Mouse (Mus musculus): ENCODE measurements around the gene Cox7b.
"Not testable (repeated sequence)": the region's sequence is repeated elsewhere in the genome, so short reads cannot be mapped to it uniquely, and the experiment has no call there.

The Cox7b gene

DNA sequence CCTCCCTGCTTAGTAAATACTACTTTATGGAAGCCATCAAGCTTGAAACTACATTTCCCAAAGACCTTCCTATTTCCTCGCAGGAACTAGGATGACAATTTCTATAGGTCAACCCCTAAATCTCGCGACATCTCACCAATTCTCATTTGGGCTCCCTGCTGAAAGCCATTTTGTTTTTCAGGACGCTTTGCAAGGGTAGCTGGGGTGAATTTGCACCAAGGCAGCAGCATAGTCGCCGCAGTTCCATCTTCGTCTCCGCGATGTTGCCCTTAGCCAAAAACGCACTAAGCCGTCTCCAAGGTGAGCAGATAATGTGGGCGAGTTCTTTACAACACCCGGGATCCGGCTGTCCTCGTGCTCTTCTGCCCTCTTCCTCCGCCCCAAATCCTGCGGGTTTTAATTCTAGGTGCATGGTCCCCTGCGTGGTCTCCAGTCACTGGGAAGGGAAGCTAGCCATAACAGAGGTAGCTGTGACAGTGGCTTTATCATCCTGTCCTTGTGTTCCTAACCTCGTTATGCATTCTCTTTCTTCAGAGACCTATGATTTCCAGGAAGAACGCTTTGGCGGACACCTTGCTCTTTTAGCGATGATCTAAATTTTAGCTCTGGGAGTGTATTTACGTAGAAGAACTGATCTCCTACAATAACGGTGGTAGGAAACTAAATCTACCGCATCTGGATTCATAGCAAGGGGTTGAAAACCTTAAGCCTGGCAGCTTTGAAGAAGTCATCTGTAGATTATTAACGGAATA lies at the start of gene Cox7b:
Gene Cox7b, plus strand, starts transcription at position 130 of the 752 bp plus-strand sequence.
- peak; percentile 68 for DNase-seq (ENCODE audit: low read depth)

DNA sequence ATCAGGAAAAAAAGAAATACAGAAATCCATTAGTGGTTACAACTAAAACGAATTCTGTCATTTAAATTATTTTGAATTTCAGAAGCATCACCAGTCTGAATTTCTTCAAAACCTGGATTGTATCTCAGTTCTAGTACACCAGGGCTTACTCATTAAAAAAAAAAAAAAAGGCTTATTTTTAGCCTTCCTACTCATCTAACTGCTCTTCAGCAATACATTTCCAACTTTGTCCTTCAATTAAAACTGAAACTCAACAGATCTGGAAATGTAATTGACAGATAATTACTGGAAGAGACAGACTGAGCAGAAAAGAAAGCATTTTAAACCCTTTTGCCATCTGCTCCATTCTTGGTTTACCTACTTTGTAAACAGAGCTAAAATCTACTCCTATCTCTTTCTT lies 13.9 kb upstream of the Cox7b start:
- no peak for DNase-seq (ENCODE audit: low read depth)

DNA sequence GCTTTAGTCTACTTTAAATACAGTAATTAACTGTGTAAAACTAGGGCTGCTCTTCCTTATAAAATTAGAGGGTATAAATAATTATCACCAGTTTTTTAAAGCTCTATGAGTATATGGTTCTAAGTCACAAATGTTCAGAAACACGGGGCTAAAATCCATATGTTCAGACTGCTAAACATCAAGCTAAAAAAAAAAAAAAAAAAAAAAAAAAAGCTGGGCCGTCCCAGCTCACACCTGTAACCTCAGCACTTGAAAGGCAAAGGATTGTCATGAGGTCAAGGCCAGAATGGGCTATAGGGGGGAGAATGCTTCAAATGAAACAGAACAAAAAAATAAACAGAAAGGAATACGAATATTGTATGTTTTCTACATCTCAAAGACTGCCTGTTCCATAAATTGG lies 4.7 kb upstream of the Cox7b start:
- no peak for DNase-seq (ENCODE audit: low read depth)

DNA sequence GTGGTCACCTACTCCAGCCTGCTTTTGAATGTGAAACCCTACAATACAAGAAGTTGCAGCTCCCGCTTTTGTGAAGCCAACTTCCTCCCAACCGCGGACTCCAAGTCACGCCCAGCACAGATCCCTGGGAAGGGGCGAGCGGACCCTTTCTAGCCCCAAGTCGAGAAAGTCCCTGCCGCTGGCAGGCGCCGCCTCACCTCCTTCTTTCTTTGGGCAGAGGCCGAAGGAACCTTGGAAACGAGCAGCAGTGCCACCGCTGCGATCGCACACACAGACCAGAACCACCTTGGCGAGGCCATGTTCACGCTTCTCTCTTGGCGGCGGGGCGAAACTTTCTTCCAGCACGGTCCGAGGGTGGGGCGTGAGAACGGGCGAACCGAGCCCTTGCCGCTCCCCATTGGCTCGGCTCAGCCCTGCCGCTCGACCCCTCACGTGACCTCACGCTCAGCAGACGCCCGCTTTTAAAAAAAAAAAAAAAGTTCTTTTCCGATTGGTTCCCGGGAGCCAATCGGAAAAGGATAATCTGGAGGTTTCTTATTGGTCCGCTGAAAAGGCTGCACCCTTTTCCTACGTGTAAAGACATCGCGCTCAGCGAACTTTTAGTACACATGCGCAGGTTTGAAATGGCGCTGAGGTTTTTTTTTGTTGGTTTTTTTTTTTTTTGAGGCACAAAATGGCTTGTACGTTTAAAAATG lies 3.9 kb upstream of the Cox7b start, which contains the start of gene Magt1:
Gene Magt1, minus strand, starts transcription at position 442 of the 695 bp plus-strand sequence.
- peak; percentile 72 for DNase-seq (ENCODE audit: low read depth)

DNA sequence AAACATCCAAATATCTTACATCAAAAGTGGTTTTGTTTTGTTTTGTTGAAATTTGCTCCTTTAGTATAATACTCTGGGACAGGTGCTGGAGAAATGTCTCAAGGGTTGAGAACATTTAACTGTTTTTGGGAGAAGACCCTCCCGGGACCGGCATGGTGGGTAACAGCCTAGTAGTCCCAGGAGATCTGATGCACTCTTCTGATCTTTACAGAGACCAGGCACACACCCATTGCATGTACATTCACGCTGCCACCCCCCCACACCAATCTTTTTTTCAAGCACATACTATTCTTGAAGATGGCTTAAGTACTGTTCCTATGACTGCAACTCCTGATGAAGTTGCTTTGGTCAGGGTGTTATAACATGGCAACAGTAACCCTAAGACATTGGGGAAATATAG lies 2.9 kb upstream of the Cox7b start:
- no peak for DNase-seq (ENCODE audit: low read depth)

DNA sequence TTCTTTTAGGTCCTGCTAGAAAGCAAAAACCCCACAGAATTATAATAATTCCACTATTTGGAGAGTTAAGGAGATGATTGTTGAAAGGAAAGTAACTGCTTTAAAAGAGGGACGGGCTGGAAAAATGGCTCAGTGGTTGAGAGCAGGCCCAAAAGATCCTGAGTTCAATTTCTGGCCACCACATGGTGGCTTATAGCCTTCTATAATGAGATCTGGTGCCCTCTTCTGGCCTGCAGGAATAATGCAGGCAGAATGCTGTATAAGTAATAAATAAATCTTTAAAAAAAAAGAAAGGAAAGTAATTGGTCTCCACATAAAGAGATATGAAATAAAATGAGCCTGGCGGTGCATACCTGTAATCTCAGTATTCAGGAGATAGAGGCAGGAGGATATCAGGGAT lies 2.3 kb upstream of the Cox7b start:
- DNase-seq (ENCODE audit: low read depth), result no peak

DNA sequence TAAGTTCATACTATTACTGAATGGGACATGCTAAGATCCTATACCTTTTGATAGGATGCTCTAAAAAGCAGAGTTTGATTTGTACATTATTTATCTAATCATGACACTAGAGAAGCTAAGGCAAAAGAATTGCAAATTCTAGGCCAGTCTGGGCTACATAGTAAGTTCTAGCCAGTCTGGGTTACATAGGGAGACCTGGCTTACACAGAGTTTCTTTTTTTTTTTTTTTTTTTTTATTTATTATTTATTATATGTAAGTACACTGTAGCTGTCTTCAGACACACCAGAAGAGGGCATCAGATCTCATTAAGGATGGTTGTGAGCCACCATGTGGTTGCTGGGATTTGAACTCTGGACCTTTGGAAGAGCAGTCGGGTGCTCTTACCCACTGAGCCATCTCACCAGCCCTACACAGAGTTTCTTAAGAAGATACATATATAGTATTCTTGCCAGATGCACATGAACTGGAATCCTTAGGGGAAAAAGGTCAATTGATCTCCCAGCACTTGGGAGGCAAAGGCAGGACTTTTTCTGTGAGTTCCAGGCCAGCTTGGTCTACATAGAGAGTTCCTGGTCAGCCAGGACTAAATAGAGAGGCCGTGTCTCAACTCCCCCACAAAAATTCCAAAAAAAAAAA lies 641 bp upstream of the Cox7b start:
- not testable (repeated sequence) for DNase-seq (ENCODE audit: low read depth)

DNA sequence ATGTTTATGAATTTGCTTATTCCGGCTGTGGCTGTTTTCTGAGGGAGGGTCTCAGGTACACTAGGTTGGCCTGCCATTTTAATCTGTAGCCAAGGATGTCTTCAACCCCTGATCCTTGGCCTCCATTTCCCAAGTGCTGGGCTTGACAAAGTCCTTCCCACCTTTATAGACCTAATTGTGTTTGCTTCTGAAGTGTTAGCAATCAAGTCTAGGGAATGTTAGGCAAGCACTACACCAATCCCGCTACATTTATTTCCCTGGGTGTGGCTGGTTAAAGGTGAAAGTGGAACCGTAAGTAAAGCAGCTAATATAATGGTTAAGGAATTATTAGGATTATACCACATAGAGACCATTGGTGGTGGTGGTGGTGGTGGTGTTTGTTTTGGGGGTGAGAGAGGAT lies 1.6 kb downstream of the Cox7b start:
- DNase-seq (ENCODE audit: low read depth), result no peak

DNA sequence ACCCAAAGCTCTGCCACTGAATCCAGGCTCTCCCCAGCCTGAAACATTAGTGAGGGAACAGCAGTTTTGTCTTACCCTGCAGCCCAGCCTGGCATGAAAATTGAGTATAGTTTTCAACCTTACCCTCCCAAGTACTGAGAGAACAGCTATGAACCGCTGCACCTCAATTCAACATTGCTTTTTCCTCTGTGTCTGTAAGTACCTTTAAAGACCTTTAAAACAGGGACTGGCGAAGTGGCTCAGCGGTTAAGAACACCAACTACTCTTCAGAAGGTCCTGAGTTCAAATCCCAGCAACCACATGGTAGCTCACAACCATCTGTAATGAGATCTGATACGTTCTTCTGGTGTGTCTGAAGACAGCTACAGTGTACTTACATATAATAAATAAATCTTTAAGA lies 2.0 kb downstream of the Cox7b start:
- no peak for DNase-seq (ENCODE audit: low read depth)

DNA sequence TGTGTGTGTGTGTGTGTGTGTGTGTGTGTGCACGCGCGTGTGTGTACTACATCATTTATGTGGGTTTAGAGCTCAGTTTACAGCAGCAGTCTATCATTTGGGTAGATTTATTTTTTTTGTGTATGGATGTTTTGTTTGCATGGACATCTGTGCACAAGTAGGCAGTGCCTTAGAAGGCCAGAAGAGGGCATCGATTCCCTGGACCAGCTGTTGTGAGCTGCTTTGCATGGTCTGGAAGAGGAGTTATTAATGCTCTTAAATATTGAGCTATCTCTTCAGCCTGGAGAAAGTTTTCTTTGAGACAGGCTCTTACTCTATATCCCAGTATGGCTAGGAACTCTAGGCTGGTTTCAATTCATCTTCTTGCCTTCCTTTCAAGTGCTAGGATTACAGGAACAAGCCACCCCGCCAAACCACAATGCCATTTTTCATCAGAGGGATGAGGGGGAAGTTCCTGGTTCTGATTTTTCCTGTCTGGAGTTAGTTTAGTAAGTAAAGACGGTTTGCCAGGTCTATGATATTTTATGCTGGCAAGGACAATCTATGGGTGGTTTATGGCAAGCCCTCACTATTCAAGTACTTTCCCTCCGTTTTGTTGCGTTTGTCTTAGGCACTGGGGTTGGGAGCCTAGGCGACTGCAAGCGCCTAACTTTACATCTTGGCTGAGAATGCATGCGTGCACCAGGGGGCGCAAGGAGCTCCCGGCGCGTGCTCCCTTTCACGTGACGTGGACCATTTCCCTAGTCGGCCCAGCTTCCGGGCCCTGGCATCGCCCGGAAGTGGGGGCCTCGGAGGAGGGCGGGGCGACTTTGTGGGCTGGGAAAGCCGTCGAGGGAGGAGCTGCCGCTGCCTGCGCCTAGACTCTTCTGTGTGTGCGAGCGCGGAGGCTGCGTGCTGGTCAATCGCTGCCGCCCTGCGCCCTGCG lies 11.2 kb downstream of the Cox7b start, which contains the start of gene Atp7a:
Gene Atp7a, plus strand, starts transcription at position 859 of the 925 bp plus-strand sequence.
- peak; percentile 80 for DNase-seq (ENCODE audit: low read depth)

DNA sequence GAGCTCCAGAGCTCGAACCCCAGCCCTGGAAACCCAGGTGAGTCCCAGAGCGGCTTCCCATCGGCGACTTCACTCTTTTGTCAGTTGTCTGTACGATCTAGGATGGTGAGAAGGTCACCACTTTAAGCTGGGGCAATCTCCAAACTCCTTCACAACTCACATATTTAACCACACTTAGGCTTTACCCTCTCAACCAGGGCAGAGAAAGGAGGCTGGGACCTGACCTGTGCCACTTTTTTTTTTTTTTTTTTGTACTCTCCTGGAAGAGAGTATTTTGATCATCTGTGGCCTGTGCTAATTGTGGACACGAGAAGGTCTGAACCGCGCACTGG lies 11.8 kb downstream of the Cox7b start:
- no peak for DNase-seq (ENCODE audit: low read depth)

DNA sequence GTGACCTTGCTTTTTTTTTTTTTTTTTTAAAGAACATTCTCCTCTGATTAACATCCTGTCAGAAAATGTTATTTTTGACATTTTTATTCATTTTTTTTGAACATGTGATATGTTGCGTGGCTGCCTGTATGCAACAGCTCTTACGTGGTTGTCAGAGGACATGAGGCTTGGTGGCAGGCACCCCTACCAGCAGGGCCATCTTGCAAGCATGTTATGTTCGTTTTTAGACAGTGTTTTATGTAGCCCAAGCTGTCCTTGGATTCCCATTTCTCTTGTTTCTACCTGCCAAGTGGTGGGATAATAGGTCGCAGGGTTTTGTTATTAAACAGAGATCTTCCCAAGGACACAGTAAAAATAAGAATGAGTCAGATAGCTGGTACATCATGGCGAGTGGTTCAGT lies 14.7 kb downstream of the Cox7b start:
- no peak for DNase-seq (ENCODE audit: low read depth)

DNA sequence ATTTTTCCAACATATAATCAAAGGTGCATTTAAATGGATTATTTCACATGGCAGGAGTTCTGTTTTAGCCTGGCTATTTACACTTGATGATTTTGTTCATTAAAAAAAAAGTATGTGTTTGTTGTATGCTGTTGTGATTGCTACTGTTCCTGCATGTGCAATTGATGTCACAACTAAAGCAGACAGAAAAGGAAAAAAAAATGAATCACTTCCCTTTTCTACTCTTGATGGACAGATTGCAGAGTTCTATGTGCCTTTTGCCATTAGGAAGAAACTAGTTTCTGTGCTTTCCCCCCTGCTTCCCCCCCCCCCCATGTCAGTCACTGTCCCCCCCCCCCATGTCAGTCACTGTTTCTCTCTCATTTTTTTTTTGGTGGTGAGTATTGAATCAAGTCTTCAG lies 15.6 kb downstream of the Cox7b start:
- no peak for DNase-seq (ENCODE audit: low read depth)

DNA sequence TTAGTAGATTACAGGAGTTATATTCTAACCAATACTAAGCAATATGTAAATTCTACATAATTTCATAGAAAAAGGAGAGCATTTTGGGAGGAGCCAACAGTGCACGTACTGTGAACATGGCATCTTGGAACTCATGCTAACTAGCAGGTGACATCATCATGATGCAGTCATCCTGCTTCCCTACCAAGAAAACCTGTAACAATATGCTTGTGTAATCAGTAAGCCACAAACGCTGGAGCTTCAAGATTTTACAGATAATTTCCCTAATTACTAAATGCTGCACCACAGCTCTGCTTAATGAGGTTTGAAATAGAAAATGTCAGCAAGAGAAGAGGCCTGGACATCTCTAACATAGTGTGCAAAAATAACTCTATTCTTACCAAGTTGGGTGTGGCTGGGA lies 20.2 kb downstream of the Cox7b start:
- DNase-seq (ENCODE audit: low read depth), result no peak

DNA sequence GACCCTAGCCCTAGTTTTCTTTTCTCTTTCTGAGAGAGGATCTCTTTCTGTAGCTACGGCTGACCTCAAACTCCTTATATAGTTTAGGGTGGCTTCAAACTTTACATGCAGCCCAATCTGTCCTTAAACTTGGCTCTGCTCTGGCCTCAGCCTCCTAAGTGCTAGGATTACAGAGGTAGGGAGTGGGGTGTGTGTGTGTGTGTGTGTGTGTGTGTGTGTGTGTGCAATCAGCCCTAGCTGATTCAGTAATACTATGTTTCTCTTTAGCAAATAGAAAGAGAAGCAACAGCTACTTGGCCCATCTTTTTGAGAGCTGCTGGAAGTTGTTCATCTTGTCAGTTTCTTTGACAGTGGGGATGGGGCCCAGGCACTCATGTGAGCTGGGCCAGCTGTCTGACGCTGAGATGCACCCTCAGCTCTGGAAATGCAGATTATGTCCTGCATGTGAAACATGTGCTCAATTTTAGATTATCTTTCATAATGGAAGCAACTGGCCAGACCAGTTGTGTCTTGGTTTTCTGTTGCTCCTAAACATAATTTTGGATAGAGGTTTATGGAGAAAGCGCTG lies 21.8 kb downstream of the Cox7b start:
- no peak for DNase-seq (ENCODE audit: low read depth)

DNA sequence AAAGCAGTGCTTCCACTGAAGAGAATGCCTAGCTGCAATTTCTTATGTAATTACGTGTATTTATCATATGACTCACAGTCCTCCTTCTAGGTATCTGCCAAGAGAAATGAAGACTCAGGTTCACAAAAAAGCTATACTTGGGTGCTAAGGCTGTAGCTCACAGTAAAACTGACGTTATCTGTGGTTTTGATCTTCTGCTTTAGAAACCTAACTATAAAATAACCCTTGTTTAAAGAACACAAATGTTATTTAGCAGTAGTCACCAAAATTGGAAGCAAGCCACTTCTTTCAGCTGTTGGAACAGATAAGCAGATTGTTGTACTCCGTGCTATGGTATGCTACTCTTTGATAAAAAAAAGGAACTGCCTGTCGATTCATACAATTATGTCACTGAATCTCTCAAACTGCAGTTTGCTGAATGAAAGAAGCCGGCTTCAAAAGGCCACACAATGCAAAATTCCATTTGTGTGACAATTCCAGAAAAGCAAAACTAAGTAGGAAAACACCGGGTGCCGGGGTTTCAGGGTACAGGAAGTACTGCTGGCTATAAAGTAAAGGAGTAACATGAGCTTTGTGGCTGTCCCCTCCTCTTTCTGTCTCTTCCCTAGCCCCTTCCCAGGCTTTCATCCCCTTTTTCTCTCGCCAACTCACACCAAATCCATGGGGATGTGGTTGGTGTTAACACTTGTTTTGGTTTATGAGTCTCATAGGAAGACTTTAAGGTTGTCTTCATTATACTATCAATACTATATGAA lies 28.5 kb downstream of the Cox7b start:
- DNase-seq (ENCODE audit: low read depth), result no peak

DNA sequence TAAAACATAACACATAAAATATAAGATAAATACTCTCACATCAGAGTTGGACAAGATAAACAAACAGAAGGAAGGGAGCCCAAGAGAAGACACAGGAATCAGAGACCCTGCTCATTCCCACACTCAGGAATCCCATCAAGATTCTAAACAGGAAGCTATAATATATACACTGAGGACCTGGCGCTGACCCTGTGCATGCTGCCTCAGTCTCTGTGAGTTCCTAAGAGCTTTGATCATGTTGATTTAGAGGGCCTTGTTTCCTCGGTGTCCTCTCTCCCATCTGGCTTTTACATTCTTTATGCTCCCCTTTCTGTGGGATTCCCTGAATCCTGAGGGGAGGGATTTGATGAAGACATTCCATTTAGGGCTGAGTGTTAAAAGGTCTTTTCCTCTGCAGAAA lies 30.0 kb downstream of the Cox7b start:
- no peak for DNase-seq (ENCODE audit: low read depth)

DNA sequence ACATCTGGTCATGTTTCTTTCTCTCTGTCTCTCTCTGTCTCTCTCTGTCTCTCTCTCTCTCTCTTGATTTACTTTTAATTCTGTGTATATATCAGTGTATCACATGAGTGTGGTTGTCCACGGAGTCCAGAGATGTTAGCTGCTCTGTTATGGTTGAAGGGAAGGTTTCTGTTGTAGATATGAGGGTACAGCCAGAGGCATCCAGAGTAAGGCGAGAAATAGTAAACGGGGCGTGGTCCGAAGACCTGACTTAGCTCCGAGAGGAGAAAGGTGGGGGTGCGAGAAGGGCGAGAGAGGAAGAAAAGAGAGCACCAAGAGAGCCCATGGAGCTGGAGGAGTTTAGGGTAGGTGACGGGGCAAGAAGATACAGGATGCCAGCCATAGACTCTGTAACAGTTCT lies 30.4 kb downstream of the Cox7b start:
- DNase-seq (ENCODE audit: low read depth), result no peak

DNA sequence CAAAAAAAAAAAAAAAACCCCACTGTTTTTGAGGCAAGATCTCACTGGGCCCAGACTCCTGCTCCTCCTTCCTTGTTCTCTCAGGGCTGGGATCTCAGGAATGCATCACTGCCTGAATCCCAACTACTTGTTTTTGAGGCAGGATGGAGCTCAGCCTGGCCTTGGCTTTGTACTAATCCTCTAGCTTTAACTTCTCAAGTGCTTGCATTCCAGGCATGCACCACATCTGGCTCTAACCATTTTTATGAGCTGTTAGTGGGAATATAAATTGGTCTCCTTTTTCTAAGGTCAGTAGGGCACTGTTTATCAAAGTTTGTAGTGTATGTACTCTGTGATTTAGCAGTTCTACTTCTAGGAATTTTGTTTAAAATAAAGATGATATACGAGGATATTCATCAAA lies 32.7 kb downstream of the Cox7b start:
- DNase-seq (ENCODE audit: low read depth), result no peak
